18 mouse cellular contexts compared by ENCODE assay signal in the genomic region with DNA sequence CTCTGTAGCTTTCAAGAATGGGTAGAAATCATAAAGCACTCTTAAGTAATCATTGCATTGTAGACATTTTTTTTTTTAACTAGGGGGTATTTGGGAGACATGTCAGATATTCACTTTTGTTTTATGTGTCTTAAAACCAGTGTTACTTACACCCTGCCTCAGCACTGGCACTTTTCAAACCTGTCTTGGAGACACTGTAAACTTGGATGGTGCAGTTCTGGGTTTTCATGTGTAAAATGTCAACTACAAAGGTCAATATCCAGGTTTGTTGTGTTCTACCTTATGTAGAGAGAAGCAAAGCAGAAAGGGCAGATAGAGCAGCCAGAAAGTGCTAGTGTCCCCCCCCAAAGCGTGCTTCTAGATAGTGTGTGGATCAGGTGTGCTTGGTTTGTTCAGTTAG.
"Had no signal": no experiment of that assay in that cellular context is flagged by ENCODE, and none has a peak within 500 bp of the region (broad histone marks: within the 10 kb centered on the region; RNA-seq: fewer than 3 reads in every experiment).

No protein-coding gene starts in this region.

- DNase-seq: lung, embryonic 14.5 days; lung, postnatal 10 days; lung, postnatal 4 days; retina, postnatal 1 day; right cerebral cortex, adult 18-20 months; right cerebral cortex, postnatal 25 days; right cerebral cortex, postnatal 4 days; spleen, adult 18-20 months; thymus, adult 18-20 months; thymus, postnatal 14 days; thymus, postnatal 36 days had no signal

- H3K9ac ChIP-seq: liver, embryonic 14.5 days; lung, embryonic 14.5 days; midbrain, embryonic 13.5 days; neural tube, embryonic 13.5 days; neural tube, embryonic 15.5 days had no signal

- H3K27ac ChIP-seq: liver, embryonic 14.5 days; midbrain, embryonic 10.5 days; midbrain, embryonic 13.5 days; neural tube, embryonic 13.5 days; neural tube, embryonic 15.5 days had no signal

- H3K27me3 ChIP-seq: midbrain, embryonic 13.5 days; neural tube, embryonic 13.5 days; neural tube, embryonic 15.5 days had no signal

- H3K4me3 ChIP-seq: midbrain, embryonic 10.5 days; midbrain, embryonic 13.5 days; myocyte; neural tube, embryonic 13.5 days; neural tube, embryonic 15.5 days had no signal

- ATAC-seq: midbrain, embryonic 13.5 days; midbrain, embryonic 16.5 days had no signal

- H3K9me3 ChIP-seq: midbrain, embryonic 10.5 days; midbrain, embryonic 13.5 days; neural tube, embryonic 13.5 days; neural tube, embryonic 15.5 days had no signal
